Mouse (Mus musculus): ENCODE results near the gene Tmem145.
"Not testable (repeated sequence)": the region's sequence is repeated elsewhere in the genome, so short reads cannot be mapped to it uniquely, and the experiment has no call there.

Gene Tmem145

GRCm38 (mm10) chr7:25305956-25306613 is at the start of gene Tmem145:
Tmem145 (plus strand) TSS chr7:25306106.
- no peak for DNase-seq (ENCODE audit: extremely low read depth, low read depth, low spot score)

- no peak for DNase-seq (ENCODE audit: extremely low read depth, low read depth, low spot score)
Observed at GRCm38 (mm10) chr7:25261896-25262295, 44.0 kb upstream of the Tmem145 start.

GRCm38 (mm10) chr7:25263968-25264870 is 41.7 kb upstream of the Tmem145 start:
- no peak for DNase-seq (ENCODE audit: extremely low read depth, low read depth, low spot score)

- not testable (repeated sequence) for DNase-seq (ENCODE audit: extremely low read depth, low read depth, low spot score)
Observed at GRCm38 (mm10) chr7:25265743-25266142, 40.2 kb upstream of the Tmem145 start.

- no peak for DNase-seq (ENCODE audit: extremely low read depth, low read depth, low spot score)
Observed at GRCm38 (mm10) chr7:25266180-25266962, 39.5 kb upstream of the Tmem145 start.

- peak; percentile 90 for DNase-seq (ENCODE audit: extremely low read depth, low read depth, low spot score)
Observed at GRCm38 (mm10) chr7:25267301-25267750, 38.6 kb upstream of the Tmem145 start, which contains the start of gene Cic. Cic (plus strand) TSS chr7:25267704.

- DNase-seq (ENCODE audit: extremely low read depth, low read depth, low spot score): peak; percentile 100
Observed at GRCm38 (mm10) chr7:25267751-25268463, 38.0 kb upstream of the Tmem145 start.

- no peak for DNase-seq (ENCODE audit: extremely low read depth, low read depth, low spot score)
Observed at GRCm38 (mm10) chr7:25268588-25268987, 37.3 kb upstream of the Tmem145 start.

- no peak for DNase-seq (ENCODE audit: extremely low read depth, low read depth, low spot score)
Observed at GRCm38 (mm10) chr7:25269029-25269428, 36.9 kb upstream of the Tmem145 start.

GRCm38 (mm10) chr7:25269545-25270271 is 36.2 kb upstream of the Tmem145 start:
- no peak for DNase-seq (ENCODE audit: extremely low read depth, low read depth, low spot score)

GRCm38 (mm10) chr7:25270652-25271633 is 35.0 kb upstream of the Tmem145 start:
- no peak for DNase-seq (ENCODE audit: extremely low read depth, low read depth, low spot score)

GRCm38 (mm10) chr7:25271651-25272444 is 34.1 kb upstream of the Tmem145 start:
- no peak for DNase-seq (ENCODE audit: extremely low read depth, low read depth, low spot score)

- no peak for DNase-seq (ENCODE audit: extremely low read depth, low read depth, low spot score)
Observed at GRCm38 (mm10) chr7:25272445-25273258, 33.3 kb upstream of the Tmem145 start.

- DNase-seq (ENCODE audit: extremely low read depth, low read depth, low spot score): no peak
Observed at GRCm38 (mm10) chr7:25273259-25274241, 32.4 kb upstream of the Tmem145 start.

GRCm38 (mm10) chr7:25274571-25274970 is 31.3 kb upstream of the Tmem145 start:
- DNase-seq (ENCODE audit: extremely low read depth, low read depth, low spot score): no peak

GRCm38 (mm10) chr7:25274996-25275395 is 30.9 kb upstream of the Tmem145 start:
- DNase-seq (ENCODE audit: extremely low read depth, low read depth, low spot score): no peak
